Mouse (Mus musculus) CH12.LX (cell line): ENCODE measurements at regions not wholly inside any gene's neighbourhood (a gene's known extent, or its start where the extent isn't known, plus 50 kb on each side); places are given as distances from the start of the nearest gene placed in this dataset.
A peak's percentile ranks its signal among the peaks of the same experiment; 100 is the strongest.

ENCODE experiments used
- DNase-seq: peaks from one replicate; pipeline ENCODE4 v3.0.0-alpha.2; 2013; ENCODE audit errors: extremely low read depth
- H3K27ac ChIP-seq: 2 replicates; pipeline ENCODE4 v1.5.1; 2012; ENCODE audit warnings: low read depth, mild to moderate bottlenecking, control low read depth, moderate library complexity; ENCODE audit not compliant: insufficient read depth
- H3K27me3 ChIP-seq: replicated peaks from 2 replicates; pipeline ENCODE3; 2012; ENCODE audit warnings: inconsistent platforms
- H3K36me3 ChIP-seq, 2 experiments: replicated peaks in 1 of 2; 2 replicates each; pipeline versions ENCODE3 to v1.6.1; 2012; ENCODE audit warnings: inconsistent platforms in 1 of 2, low read length in 1 of 2, mild to moderate bottlenecking in 1 of 2, mixed read lengths in 1 of 2, moderate library complexity in 1 of 2; ENCODE audit not compliant: control insufficient read depth in 1 of 2, insufficient read depth in 1 of 2
- H3K4me1 ChIP-seq, 2 experiments: 2 replicates each; pipeline ENCODE4 v1.6.1; 2012; ENCODE audit warnings: inconsistent platforms in 1 of 2, moderate library complexity in 1 of 2; ENCODE audit not compliant: insufficient read depth in 2 of 2, control insufficient read depth in 1 of 2
- H3K4me2 ChIP-seq: 2 replicates; pipeline ENCODE4 v1.6.1; 2012; ENCODE audit warnings: low read depth, mild to moderate bottlenecking, control low read depth; ENCODE audit not compliant: poor library complexity, insufficient read depth, severe bottlenecking
- H3K4me3 ChIP-seq, 3 experiments: fragments of 150-350 bp in 1 of 3; sonication (generic) in 1 of 3; replicated peaks in 1 of 3; 2 replicates each; pipeline versions ENCODE3 to v1.5.1; 2011 to 2012; ENCODE audit warnings: low read depth in 2 of 3, low read length in 2 of 3, mild to moderate bottlenecking in 2 of 3, moderate library complexity in 2 of 3, control low read depth in 1 of 3, improper control_type of control experiment in 1 of 3, inconsistent platforms in 1 of 3, mixed read lengths in 1 of 3; ENCODE audit not compliant: poor library complexity in 1 of 3
- H3K79me2 ChIP-seq: replicated peaks from 2 replicates; pipeline ENCODE4 v1.6.1; 2012; ENCODE audit warnings: mild to moderate bottlenecking, moderate library complexity; ENCODE audit not compliant: control insufficient read depth, poor library complexity, insufficient read depth, severe bottlenecking; ENCODE audit errors: extremely low read depth
- H3K9ac ChIP-seq: 2 replicates; pipeline ENCODE4 v1.6.1; 2012; ENCODE audit warnings: low read depth, mild to moderate bottlenecking, control low read depth, moderate library complexity; ENCODE audit not compliant: insufficient read depth
- H3K9me3 ChIP-seq: replicated peaks from 2 replicates; pipeline ENCODE3; 2012; ENCODE audit warnings: low read length, inconsistent platforms, mixed read lengths
- BHLHE40 ChIP-seq: IDR thresholded peaks from 2 replicates; pipeline ENCODE4 v1.6.1; 2011; ENCODE audit warnings: mild to moderate bottlenecking, low read depth, low read length, improper control_type of control experiment
- CHD1 ChIP-seq: IDR thresholded peaks from 2 replicates; pipeline ENCODE4 v1.6.1; 2012; ENCODE audit warnings: low read depth, low read length, improper control_type of control experiment, inconsistent platforms
- CHD2 ChIP-seq: IDR thresholded peaks from 2 replicates; pipeline ENCODE4 v1.6.1; 2011; ENCODE audit warnings: low read length, improper control_type of control experiment
- CTCF ChIP-seq, 2 experiments: IDR thresholded peaks in 1 of 2; conservative IDR thresholded peaks in 1 of 2; 2 replicates each; pipeline ENCODE4 v1.5.1; 2011 to 2012; ENCODE audit warnings: low read depth in 2 of 2, low read length in 2 of 2, improper control_type of control experiment in 1 of 2, inconsistent platforms in 1 of 2, mild to moderate bottlenecking in 1 of 2, moderate library complexity in 1 of 2
- E2F4 ChIP-seq: IDR thresholded peaks from 2 replicates; pipeline ENCODE4 v1.6.1; 2011; ENCODE audit warnings: low read depth, low read length, improper control_type of control experiment; ENCODE audit not compliant: insufficient replicate concordance
- ELF1 ChIP-seq: IDR thresholded peaks from 2 replicates; pipeline ENCODE4 v1.6.1; 2014; ENCODE audit warnings: low read depth, mild to moderate bottlenecking, inconsistent platforms, low read length, improper control_type of control experiment
- EP300 ChIP-seq: IDR thresholded peaks from 2 replicates; pipeline ENCODE4 v1.6.1; 2011; ENCODE audit warnings: low read length, improper control_type of control experiment
- ETS1 ChIP-seq: conservative IDR thresholded peaks from 2 replicates; pipeline ENCODE4 v1.6.1; 2012; ENCODE audit warnings: low read depth, mild to moderate bottlenecking, inconsistent platforms, low read length, improper control_type of control experiment, moderate library complexity
- GABPA ChIP-seq: IDR thresholded peaks from 2 replicates; pipeline ENCODE4 v1.6.1; 2012; ENCODE audit warnings: low read depth, low read length, improper control_type of control experiment, inconsistent platforms; ENCODE audit not compliant: insufficient replicate concordance
- HCFC1 ChIP-seq: IDR thresholded peaks from 2 replicates; pipeline ENCODE4 v1.6.1; 2012; ENCODE audit warnings: low read depth, mild to moderate bottlenecking, inconsistent platforms, low read length, improper control_type of control experiment
- JUND ChIP-seq: conservative IDR thresholded peaks from 2 replicates; pipeline ENCODE4 v1.6.1; 2011; ENCODE audit warnings: low read depth, low read length, improper control_type of control experiment
- KAT2A ChIP-seq: IDR thresholded peaks from 2 replicates; pipeline ENCODE4 v1.6.1; 2012; ENCODE audit warnings: low read length, improper control_type of control experiment, inconsistent platforms; ENCODE audit not compliant: insufficient replicate concordance
- MAFK ChIP-seq: IDR thresholded peaks from 2 replicates; pipeline ENCODE4 v1.6.1; 2011; ENCODE audit warnings: low read length, improper control_type of control experiment; ENCODE audit not compliant: insufficient replicate concordance
- MAX ChIP-seq: IDR thresholded peaks from 2 replicates; pipeline ENCODE4 v1.6.1; 2011; ENCODE audit warnings: low read length, improper control_type of control experiment
- MAZ ChIP-seq: IDR thresholded peaks from 2 replicates; pipeline ENCODE4 v1.6.1; 2012; ENCODE audit warnings: low read depth, mild to moderate bottlenecking, inconsistent platforms, low read length, improper control_type of control experiment, moderate library complexity
- MEF2A ChIP-seq: IDR thresholded peaks from 2 replicates; pipeline ENCODE4 v1.6.1; 2014; ENCODE audit warnings: low read depth, mild to moderate bottlenecking, inconsistent platforms, low read length, improper control_type of control experiment, borderline replicate concordance
- MXI1 ChIP-seq: IDR thresholded peaks from 2 replicates; pipeline ENCODE4 v1.6.1; 2011; ENCODE audit warnings: mild to moderate bottlenecking, low read depth, low read length, improper control_type of control experiment
- MYC ChIP-seq: IDR thresholded peaks from 2 replicates; pipeline ENCODE4 v1.6.1; 2011; ENCODE audit warnings: low read depth, mild to moderate bottlenecking, improper control_type of control experiment, low read length
- NELFE ChIP-seq: IDR thresholded peaks from 2 replicates; pipeline ENCODE4 v1.6.1; 2011; ENCODE audit warnings: low read depth, low read length, improper control_type of control experiment
- PAX5 ChIP-seq: IDR thresholded peaks from 2 replicates; pipeline ENCODE4 v1.6.1; 2012; ENCODE audit warnings: low read length, inconsistent platforms, mixed read lengths
- POLR2A ChIP-seq: IDR thresholded peaks from 2 replicates; pipeline ENCODE4 v1.6.1; 2011; ENCODE audit warnings: low read depth, mild to moderate bottlenecking, improper control_type of control experiment, low read length
- POLR2AphosphoS2 ChIP-seq: IDR thresholded peaks from 2 replicates; pipeline ENCODE4 v1.6.1; 2011; ENCODE audit warnings: low read depth, low read length, improper control_type of control experiment
- RAD21 ChIP-seq: IDR thresholded peaks from 2 replicates; pipeline ENCODE4 v1.6.1; 2011; ENCODE audit warnings: low read depth, mild to moderate bottlenecking, low read length, improper control_type of control experiment, moderate library complexity
- RCOR1 ChIP-seq: conservative IDR thresholded peaks from 2 replicates; pipeline ENCODE4 v1.6.1; 2012; ENCODE audit warnings: low read depth, mild to moderate bottlenecking, inconsistent platforms, low read length, improper control_type of control experiment
- SIN3A ChIP-seq: IDR thresholded peaks from 2 replicates; pipeline ENCODE4 v1.6.1; 2012; ENCODE audit warnings: low read length, improper control_type of control experiment, inconsistent platforms
- SMC3 ChIP-seq: IDR thresholded peaks from 2 replicates; pipeline ENCODE4 v1.6.1; 2011; ENCODE audit warnings: low read depth, low read length, improper control_type of control experiment
- TBP ChIP-seq: conservative IDR thresholded peaks from 2 replicates; pipeline ENCODE4 v1.6.1; 2011; ENCODE audit warnings: low read depth, low read length, improper control_type of control experiment
- TCF12 ChIP-seq: IDR thresholded peaks from 2 replicates; pipeline ENCODE4 v1.6.1; 2014; ENCODE audit warnings: low read depth, mild to moderate bottlenecking, inconsistent platforms, low read length, improper control_type of control experiment
- UBTF ChIP-seq: IDR thresholded peaks from 2 replicates; pipeline ENCODE4 v1.6.1; 2012; ENCODE audit warnings: low read depth, mild to moderate bottlenecking, inconsistent platforms, low read length, improper control_type of control experiment, moderate library complexity
- USF1 ChIP-seq: IDR thresholded peaks from 2 replicates; pipeline ENCODE4 v1.6.1; 2014; ENCODE audit warnings: low read depth, mild to moderate bottlenecking, inconsistent platforms, low read length, improper control_type of control experiment
- USF2 ChIP-seq: conservative IDR thresholded peaks from 2 replicates; pipeline ENCODE4 v1.6.1; 2011; ENCODE audit warnings: low read depth, low read length, improper control_type of control experiment
- ZC3H11A ChIP-seq: IDR thresholded peaks from 2 replicates; pipeline ENCODE4 v1.6.1; 2012; ENCODE audit warnings: low read depth, mild to moderate bottlenecking, inconsistent platforms, low read length, improper control_type of control experiment
- ZKSCAN1 ChIP-seq: IDR thresholded peaks from 2 replicates; pipeline ENCODE4 v1.6.1; 2012; ENCODE audit warnings: low read depth, inconsistent platforms, low read length, improper control_type of control experiment, borderline replicate concordance
- ZMIZ1 ChIP-seq: IDR thresholded peaks from 2 replicates; pipeline ENCODE4 v1.6.1; 2012; ENCODE audit warnings: low read depth, mild to moderate bottlenecking, inconsistent platforms, low read length, improper control_type of control experiment
- ZNF384 ChIP-seq: IDR thresholded peaks from 2 replicates; pipeline ENCODE4 v1.6.1; 2012; ENCODE audit warnings: low read depth, low read length, improper control_type of control experiment, inconsistent platforms
- dilution Hi-C: fragments of 300-500 bp; cut with MboI; formaldehyde crosslinking; loops from 2 replicates; pipeline ENCODE4 v1.14.3; 2020; ENCODE audit warnings: low sequenced_read_pairs; ENCODE audit not compliant: extremely low pct_unique_long_range_greater_than_20kb, extremely low pct_ligation_motif_present
- in situ Hi-C: fragments of 300-500 bp; cut with MboI; formaldehyde crosslinking; loops from 3 replicates; pipeline ENCODE4 v1.14.3; 2019; ENCODE audit warnings: low sequenced_read_pairs, low pct_ligation_motif_present, low pct_unique_long_range_greater_than_20kb, mixed read lengths

DNA sequence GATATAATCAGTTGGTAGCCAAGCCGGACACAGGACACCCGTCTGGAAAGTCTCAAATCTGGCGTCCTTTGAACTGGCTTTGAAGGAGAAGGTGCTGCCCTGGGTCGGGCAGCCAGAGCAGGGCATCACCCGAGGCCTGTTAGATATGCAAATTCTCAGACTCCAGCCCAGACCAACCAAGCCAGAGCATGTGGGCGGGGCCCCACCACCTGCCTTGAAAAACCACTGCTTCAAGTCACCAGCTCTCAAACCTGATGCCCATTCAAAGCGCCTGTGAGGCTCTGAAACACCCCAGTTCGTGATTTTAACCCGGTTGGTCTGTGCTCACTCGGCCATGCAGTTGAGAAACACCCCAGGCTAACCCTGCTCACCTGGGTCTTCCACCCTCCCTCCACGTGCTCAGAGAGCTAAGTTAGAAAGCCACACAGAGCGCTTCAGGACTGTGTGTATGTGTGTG is 101.6 kb downstream of the Utp6 start:
- dilution Hi-C loops (no loop called here), in situ Hi-C loops (no loop called here)
- DNase-seq, result peak; percentile 87
- H3K4me1 ChIP-seq, result peaks cover 4 to 19% of the 10 kb centered on the region in 2 experiments; a peak in 3 of 4 replicates
- TF ChIP-seq MAZ, result no peak
- TF ChIP-seq UBTF, result no peak
- peak; percentile 59 for TF ChIP-seq BHLHE40
- TF ChIP-seq JUND, result no peak
- TF ChIP-seq ZMIZ1, result no peak
- no peak for TF ChIP-seq KAT2A
- TF ChIP-seq ZKSCAN1, result no peak
- no peak for TF ChIP-seq MAFK
- no peak for TF ChIP-seq SMC3
- TF ChIP-seq ELF1, result no peak
- no peak for TF ChIP-seq GABPA
- TF ChIP-seq NELFE, result no peak
- TF ChIP-seq ZC3H11A, result no peak
- TF ChIP-seq POLR2AphosphoS2, result no peak
- no peak for TF ChIP-seq CHD2
- no peak for TF ChIP-seq CTCF (conservative IDR thresholded peaks at IDR 0.05 in 1 of 2, IDR thresholded peaks at IDR 0.05 in 1 of 2; ENCODE audit: low read depth in 2 of 2, low read length in 2 of 2)
- no peak for TF ChIP-seq HCFC1
- no peak for TF ChIP-seq ETS1
- no peak for TF ChIP-seq USF1
- peak; percentile 74 for TF ChIP-seq MAX
- TF ChIP-seq POLR2A, result peak; percentile 36; the same call in 1 of the 2 replicates
- no peak for TF ChIP-seq E2F4
- TF ChIP-seq ZNF384, result no peak
- no peak for TF ChIP-seq USF2
- peak; percentile 46; the same call in 1 of the 2 replicates for TF ChIP-seq MXI1
- TF ChIP-seq SIN3A, result no peak
- TF ChIP-seq RCOR1, result no peak
- TF ChIP-seq EP300, result no peak
- peak; percentile 38; the same call in 1 of the 2 replicates for TF ChIP-seq TCF12
- no peak for TF ChIP-seq MEF2A
- no peak for TF ChIP-seq PAX5
- TF ChIP-seq RAD21, result no peak
- peak; percentile 55; the same call in 1 of the 2 replicates for TF ChIP-seq MYC
- TF ChIP-seq CHD1, result no peak
- peak; percentile 57; the same call in 1 of the 2 replicates for TF ChIP-seq TBP
- H3K4me2 ChIP-seq, result no peak overlapping the region
- H3K36me3 ChIP-seq, result no peaks in the 10 kb centered on the region
- no peak overlapping the region for H3K27ac ChIP-seq
- peaks cover 6% of the 10 kb centered on the region for H3K9me3 ChIP-seq
- no peaks in the 10 kb centered on the region for H3K79me2 ChIP-seq
- no peak overlapping the region for H3K9ac ChIP-seq
- H3K4me3 ChIP-seq, result no peak overlapping the region
- no peaks in the 10 kb centered on the region for H3K27me3 ChIP-seq
